Mouse (Mus musculus) T-helper 2 cell (primary cell): ENCODE measurements around the gene Abce1.
"Not testable (repeated sequence)": the region's sequence is repeated elsewhere in the genome, so short reads cannot be mapped to it uniquely, and the experiment has no call there.

ENCODE experiments used
- in situ Hi-C: fragments of 300-600 bp; cut with MboI, MseI; formaldehyde crosslinking; loops from one replicate; pipeline ENCODE4 v1.15.1; 2025; ENCODE audit warnings: high pct_unique_total_duplicates

Abce1 gene

DNA sequence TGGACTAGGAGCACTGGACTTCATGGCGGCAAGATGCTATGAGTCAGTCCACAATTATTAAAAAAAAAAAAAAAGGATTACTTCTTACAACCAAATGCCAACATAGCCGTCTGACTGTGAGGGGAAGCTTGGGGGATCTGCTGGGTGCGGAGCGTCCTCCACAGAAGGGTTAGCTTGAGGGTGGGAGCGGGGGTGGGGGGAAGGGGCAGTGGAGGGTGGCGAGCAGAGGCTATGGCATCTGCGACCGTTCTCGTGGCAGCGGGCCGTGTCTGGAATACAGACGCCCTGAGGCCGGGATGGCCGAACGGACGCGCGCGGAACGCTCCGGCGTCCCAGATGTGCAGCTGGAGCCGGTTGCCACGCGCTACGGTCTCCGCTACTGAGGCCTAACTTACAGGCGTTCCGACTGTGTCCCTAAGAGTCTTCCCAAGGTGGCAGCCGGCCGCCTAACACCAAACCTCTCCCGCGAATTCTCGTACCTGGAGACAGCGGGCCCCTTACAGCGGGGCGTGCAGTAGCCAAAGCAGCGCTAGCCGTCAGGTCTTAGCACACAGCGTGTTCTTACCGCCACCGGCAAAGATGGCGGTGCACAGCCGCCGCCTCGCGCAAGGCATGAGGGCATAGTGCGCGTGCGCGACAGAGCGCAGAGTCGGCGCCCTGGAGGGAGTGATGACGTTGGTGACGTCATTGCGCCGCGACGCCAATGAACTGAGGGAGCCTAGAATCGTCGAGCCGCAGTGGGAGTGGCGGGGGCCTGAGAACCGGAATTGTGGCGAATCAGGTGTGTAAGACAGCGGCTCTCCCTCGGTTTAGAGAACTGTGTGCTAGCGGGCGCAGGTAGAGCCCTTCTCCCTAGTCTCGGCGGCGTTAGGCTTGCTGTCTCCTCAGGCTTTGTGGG, at the start of gene Abce1, which contains the start of gene Anapc10:
TSS of gene Abce1 (minus strand) at position 677 of the 898 bp plus-strand sequence.
TSS of gene Anapc10 (plus strand) at position 757 of the 898 bp plus-strand sequence.
- in situ Hi-C loops = no loop called here

DNA sequence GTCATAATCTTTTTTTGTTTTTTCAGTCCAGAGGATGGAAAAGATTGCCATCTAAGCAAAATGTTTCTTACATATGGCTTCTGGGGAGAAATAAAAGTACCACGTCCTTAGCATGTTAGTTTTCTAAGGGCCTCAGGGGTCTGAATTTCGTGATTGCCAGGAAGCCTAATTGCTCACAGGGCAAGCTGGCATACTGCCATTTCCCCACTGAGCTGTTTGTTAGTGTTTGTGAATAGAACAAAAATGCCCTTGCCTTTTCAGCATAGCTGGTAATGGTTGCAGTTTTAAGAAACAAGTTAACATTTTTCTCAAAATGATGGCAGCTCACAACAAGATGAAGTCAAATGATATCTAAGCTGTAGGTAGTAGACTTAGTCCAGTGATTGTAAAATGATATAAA, 38.8 kb upstream of the Abce1 start:
- in situ Hi-C loops = no loop called here

DNA sequence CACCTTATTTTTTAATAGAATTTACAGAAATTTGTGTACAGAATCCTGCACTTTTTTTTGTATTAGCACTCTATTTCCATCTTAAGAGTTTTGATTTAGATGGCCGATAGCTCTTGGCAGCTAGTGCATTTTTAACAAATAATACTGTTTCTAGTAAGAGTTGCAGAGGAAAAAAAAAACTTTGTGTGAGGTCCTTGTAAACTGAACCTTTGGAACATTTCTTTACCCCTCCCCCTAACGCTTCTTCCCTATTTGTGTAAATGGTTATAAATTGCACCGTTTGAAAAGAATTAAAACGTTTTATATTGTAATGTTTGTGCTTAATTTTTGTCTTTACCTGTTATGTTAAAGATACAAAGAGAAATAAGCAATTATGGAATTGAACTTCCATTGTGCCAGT, 37.1 kb upstream of the Abce1 start:
- in situ Hi-C loops = no loop called here

DNA sequence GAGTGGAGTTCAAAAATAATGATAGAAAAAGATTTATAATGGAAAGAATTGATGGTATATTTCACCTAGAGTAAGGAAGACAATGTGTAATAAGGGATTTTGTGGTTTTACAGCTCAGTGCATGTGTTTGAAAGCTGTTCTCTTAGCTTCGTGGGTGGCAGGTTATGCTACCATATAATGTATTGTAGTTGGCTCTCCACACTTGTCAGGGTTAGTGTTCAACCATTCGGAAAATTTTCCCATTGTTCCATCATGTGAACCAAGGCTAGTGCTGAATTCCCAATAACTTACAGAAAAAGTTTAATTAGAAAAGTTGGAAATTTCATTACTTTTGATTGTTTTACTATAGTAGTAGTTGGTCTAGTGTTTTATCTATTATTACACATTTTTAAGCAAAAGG, 36.6 kb upstream of the Abce1 start:
- in situ Hi-C loops = no loop called here

DNA sequence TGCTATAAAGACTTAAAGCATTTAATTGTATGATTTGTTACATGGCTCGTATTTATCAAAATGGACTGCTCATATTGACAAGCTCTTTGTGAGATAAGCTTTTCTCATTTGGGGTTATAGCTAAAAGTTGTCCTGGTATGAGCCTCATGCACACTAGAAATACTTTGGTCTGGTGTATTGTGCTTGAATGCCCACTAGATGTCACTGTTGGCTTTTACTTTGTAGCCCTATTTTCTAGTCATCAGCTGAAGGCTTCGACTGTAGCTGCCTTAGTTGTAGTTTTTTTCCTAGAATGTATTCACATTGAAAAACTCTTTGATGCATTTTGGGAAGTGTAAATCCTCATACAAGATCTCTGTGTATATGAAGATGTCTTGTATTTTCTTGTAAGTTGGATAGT, 22.8 kb upstream of the Abce1 start:
- in situ Hi-C loops = loop anchor here (5.0 kb wide), 1 partner anchor 743 kb away; no protein-coding TSS in a partner anchor

DNA sequence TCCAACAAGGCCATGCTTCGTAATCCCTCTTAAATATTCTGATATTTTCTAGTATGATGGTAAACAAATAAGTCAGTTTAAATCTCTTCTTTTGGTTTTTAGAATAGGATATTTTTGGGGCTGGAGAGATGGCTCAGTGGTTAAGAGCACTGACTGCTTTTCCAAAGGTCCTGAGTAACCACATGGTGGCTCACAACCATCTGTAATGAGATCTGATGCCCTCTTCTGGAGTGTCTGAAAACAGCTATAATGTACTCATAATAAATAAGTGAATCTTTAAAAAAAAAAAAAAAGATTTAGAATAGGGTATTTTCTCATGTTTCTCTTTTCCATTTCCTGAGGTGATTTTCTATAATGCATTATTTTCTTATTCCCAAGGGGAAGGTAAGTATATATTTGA, 16.4 kb upstream of the Abce1 start:
- in situ Hi-C loops = no loop called here

DNA sequence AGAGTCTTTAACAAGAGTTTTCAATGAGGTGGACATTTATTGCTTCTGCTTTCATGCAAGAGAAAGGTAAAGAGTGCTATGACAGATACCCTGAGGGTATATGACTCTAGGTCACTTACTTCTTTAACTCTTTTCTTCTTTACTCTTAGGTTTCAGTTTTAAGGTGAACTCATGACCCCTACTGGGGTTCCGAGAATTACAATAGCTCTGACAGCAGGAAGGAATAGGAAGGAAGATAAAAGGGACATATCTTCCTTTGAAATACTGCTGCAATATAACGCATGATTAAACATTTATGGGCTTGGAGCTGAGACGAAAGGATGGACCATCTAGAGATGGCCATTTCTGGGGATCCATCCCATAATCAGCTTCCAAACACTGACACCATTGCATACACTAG, 13.0 kb upstream of the Abce1 start:
- in situ Hi-C loops = no loop called here

DNA sequence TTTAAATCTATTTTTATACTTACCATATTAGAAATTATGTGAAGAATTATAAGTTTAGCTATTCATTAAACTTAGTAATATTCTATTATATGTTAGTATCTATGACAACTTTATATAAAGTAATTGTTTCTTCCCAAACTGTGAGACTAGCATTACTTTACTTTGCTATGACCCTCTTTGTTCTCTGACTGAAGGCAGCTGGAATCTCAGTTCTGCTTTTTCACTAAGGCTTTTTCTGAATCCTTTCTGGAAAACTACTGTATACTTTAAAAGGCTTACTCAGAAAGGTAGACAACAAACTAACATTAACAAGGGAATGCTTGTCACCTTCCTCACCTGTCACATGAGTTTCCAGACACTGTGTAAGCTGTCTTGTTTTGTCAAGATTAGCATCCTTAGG, 11.8 kb upstream of the Abce1 start:
- in situ Hi-C loops = no loop called here

DNA sequence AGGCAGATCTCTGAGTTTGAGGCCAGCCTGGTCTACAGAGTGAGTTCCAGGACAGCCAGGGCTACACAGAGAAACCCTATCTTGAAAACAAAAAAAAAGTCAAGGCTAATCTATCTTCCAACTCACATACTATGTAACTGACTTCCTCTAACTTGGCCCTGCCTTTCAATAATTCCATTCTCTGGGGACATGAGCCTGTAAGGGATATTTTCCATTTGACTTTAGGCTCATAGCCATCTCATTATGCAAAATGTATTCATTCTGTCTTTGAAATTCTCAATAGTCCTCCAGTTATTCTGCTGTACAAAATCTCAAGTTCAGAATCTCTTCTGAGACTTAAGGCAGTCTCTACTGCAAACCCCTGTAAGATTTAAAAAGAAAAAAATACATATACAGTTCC, 10.0 kb upstream of the Abce1 start:
- in situ Hi-C loops = no loop called here

DNA sequence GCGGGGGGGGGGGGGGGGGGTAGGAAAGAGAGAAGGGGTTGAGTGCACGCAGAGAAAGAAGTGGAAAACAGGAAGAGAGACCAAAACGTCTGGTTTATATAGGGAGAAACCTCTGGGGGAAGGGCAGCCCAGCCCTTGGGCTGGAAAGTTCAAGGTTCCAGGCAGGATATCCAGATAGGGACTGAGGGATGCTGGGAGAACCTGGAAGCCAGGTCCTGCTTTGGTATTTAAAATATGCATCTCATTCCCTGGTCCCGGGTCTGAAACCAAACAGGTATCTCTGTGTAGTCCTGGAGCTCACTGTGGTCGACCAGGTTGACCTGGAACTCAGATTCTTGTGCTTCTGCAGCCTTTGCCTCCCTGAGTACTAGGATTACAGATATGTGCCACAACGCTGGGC, 1.1 kb upstream of the Abce1 start:
- in situ Hi-C loops = no loop called here

DNA sequence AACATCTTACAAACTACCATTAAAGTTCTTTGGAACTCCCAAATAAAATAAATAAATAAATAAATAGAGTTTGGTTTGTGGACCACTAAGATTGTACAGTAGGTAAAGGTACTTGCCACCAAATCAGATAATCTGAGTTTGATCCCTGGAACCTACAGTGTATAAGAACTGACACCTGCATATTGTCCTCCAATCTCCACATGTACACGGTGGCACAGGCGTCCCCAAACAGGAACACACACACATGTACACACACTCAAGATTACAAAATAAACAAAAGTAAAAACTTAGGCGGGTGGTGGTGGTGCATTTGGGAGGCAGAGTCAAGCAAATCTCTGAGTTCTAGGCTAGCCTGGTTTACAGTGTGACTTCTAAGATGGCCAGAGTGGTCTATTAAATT, 4.9 kb downstream of the Abce1 start:
- in situ Hi-C loops = no loop called here

DNA sequence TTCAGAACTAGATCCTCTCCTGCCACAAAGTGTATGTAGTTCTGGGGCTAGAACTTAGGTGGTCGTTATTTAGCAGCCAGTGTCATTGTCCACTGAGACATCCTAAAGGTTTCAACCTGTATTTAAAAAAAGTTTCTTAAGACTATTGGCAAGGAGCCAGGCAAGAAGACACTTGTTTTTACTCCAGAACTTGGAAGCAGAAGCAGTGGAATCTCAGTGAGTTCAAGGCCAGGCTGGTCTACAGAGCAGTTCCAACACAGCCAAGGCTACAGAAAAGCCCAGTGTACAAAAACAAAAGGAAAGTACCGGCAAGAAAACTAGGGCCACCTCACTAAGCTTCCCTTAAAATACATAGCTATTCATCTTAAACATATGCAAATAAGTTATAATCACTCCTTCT, 19.0 kb downstream of the Abce1 start:
- in situ Hi-C loops = no loop called here

DNA sequence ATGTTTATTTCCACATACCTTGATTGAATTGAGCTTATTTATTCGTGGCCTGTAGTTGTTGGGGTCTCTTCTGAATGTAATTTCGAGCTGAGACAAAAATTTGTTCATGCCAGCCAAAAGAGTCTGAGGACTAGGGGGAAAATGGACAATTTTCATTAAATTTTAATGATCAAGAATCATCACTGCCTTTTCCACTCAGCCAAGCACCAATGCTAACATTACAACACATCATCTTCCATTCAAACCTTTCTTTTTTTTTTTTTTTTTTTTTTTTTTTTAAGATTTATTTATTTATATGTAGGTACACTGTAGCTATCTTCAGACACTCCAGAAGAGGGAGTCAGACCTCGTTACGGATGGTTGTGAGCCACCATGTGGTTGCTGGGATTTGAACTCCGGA, 25.6 kb downstream of the Abce1 start:
- in situ Hi-C loops = not testable (repeated sequence)

DNA sequence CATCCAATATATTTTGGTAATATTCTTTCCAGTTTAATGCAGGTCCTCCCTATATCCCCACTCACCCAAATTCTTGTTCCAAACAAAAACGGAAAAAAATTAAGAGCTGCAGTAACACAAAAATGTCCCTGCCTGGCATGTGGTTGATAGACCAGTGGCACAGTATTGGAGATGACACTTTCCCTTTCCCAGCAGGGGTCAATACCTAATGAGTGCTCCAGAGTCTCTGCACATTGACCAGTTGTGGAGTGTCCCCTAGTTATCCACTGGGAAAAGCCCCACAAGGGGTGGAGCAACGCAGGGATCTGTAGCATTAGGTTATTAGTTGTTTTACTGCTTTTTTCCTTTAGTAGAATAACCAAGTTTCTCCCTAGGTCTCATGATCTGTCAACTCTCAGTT, 30.6 kb downstream of the Abce1 start:
- in situ Hi-C loops = no loop called here

DNA sequence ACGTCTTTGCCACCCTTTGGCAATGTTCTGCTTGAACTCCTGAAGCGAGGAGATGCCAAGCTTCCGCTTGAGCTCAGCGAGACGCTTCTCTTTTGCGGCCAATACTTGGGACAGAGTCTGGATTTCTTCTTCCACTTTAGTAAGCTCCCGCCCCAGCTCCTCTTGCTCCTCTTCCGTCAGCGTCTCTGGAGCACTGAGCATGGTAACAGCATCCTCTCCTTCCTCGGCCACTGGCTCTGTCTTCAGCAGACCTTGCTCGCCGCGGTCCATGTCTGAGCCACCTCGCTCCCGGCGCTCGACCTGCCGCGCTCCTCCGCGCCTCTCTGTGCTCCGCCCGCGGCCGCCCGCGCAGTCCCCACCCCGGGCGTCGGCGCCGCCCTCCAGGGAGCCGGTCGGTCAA, 31.0 kb downstream of the Abce1 start:
- in situ Hi-C loops = no loop called here

DNA sequence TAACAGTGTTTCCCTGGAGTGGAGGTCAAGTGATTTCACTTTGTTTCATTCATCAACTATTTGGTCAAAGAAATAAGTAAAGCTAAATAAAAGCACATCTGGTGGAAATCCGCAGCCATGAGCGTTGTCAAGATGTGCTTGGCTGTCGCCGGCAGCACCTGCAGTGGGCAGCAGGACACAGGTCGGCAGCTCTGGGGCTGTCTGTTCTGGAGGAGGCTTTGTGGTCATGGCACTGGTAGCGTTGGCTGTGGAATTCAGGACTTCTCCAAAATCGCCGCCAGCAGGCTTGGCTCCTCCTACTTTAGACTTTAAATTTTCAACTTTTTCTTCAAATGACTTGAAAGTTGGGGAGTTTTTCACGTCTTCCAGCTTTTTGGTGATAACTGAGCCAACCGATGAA, 31.5 kb downstream of the Abce1 start:
- in situ Hi-C loops = not testable (repeated sequence)

DNA sequence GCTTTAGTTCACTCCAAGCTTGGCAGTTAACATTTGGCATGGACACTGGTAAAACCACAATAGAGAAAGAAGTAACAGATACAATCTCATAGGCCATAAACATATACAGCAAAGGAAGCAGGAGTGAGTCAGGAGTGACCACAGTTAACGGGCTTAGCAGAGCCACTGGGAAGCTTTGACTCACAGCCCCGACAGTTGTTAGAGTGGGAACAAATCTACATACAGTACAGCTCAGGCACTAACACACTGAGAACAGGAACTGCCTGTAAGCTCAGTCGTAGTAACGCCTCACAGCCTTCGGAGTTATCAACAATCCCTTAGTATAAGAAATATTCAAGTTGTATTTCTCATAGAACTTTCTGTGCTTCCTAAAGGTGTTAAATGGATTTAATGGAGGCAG, 32.5 kb downstream of the Abce1 start:
- in situ Hi-C loops = no loop called here

DNA sequence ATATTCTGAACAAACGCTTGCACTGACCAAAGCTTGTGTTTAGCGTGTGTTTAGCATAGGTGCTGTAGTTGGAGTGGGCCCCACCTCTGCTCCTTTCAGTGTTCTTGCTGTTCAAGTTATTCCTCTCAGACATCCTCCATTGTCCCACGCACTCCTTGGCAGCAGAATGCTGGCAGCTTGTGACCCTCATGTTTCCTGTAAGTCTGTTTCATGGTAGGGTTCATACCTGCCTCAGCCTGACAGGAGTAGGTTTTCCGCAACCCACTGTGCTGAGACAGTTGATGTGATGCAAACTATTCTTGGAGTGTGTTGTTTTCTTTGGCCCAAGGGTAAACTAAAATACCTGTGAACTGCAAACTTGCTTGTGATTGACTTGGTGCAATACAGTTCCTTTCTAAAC, 35.1 kb downstream of the Abce1 start:
- in situ Hi-C loops = no loop called here

DNA sequence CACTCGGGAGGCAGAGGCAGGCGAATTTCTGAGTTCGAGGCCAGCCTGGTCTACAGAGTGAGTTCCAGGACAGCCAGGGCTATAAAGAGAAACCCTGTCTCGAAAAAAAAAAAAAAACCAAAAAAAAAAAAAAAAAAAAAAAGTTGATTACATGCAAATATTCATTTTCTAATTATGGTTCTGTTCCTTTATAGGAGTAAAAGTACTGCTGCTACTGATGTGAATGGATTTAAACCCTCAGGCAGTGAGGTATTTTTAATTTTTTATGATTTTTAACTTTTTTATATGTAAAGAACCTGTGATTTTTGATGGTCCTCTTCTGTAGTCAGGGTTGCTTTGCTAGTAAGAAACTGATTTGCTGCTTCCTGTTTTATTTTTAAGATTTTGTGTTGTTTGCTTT, 52.8 kb downstream of the Abce1 start:
- in situ Hi-C loops = loop anchor here (25.0 kb wide), 1 partner anchor 1329 kb away; no protein-coding TSS in a partner anchor

DNA sequence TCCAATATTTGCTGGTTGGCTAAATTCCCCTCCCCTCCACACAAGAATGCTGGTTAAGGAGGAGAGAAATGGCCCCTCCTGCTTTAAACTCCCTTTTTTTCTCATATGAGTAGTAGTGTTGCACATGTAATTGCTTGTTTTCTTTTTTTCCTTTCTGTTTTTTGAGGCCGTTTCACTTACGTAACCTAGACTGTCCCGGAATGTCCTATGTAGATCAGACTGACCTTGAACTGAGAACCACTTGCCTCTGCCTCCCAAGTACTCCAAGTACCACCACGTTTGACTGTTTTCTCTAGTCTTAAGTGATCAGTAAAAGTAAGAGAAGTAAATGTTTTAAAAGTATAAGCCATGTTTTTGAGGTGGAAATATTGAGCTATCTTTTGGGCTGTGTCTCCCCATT, 57.8 kb downstream of the Abce1 start:
- in situ Hi-C loops = loop anchor here (25.0 kb wide), 1 partner anchor 1334 kb away; no protein-coding TSS in a partner anchor

DNA sequence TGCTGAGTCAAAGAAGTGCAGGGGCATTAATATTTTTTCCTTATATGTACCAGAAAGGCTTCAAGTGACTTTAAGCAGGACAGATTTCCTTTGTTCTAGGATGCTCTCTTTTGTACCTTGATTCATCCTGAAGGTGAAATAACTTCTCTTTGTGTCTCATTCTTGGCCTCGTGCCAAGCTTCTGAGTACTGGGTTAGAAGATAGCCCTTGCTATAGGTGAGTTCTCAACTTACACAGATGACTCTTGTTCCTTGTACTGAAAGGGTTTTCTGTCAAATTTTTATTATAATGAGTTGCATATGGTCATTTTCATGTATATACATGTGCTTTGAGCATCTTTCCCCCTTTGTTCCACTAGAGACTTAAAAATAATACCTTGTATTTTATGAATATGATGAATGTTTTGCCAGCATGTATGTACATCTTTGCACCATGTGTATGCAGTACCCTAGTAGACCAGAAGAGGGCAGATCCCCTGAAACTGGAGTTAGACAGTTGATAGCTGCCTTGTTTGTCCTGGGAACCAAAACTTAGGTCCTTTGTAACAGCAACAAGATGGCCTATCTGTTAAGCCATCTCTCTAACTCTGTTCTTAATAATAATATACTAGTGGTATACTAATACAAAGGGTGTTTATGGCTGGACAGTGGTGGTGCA, 61.3 kb downstream of the Abce1 start:
- in situ Hi-C loops = loop anchor here (25.0 kb wide), 1 partner anchor 1337 kb away; no protein-coding TSS in a partner anchor

DNA sequence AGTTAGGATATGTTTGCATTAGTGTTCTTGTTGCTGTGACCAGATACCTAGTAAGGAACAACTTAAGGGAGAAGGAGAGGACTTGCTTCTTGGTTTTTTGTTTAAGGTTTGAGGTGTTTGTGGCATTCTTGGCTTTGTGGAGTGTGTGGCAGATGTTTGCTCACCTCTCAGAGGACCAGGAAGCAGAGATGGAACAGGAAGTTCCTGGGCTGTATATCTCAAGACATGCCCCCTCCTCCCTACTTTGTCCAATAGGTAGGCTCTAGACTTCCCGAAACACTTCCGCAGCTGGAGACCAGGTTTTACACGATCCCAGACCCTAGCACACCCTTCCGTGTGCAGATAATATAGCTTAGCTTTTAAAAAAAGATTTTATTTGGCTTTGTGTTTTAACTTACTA, 62.0 kb downstream of the Abce1 start:
- in situ Hi-C loops = no loop called here

DNA sequence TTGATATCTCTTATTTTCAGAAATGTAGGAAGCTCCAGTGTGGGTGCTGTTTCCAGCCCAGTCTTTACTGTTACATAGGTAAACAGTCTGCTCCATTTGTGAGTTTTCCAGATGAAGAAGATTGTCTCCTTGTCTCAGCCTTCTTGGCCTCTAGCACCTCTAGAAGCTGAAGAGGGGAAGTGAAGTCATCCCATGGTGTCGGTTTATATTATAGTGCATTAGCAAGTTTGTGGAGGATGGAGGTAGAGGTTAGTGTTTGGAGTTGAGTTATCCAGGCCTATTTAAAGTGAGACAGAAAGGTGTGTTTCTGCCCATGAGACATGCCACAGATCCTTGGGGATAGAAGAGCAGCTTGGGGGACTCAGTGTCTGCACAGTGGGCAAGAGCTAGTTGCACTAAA, 70.4 kb downstream of the Abce1 start:
- in situ Hi-C loops = no loop called here
